Mouse (Mus musculus) T-helper 17 cell (primary cell): ENCODE data around the gene Fig4.

Source experiments
- in situ Hi-C, 2 experiments: fragments of 300-600 bp; cut with MboI, MseI; formaldehyde crosslinking; loops; 1 replicate in 1 of 2; 2 replicates in 1 of 2; pipeline ENCODE4 v1.15.1; 2025; ENCODE audit warnings: high pct_unique_total_duplicates in 2 of 2

Gene Fig4

GRCm38 (mm10) chr10:41302689-41303431, at the start of gene Fig4:
TSS of gene Fig4 (minus strand) at chr10:41303260.
- in situ Hi-C loops: loop anchor here in 1 of 2 experiments (10.0 kb wide), 2 partner anchors 182 to 1202 kb away; partner anchors contain the start of gene Snx3

- in situ Hi-C loops: loop anchor here in 1 of 2 experiments (25.0 kb wide), 1 partner anchor 1996 kb away; no protein-coding TSS in a partner anchor
Observed at GRCm38 (mm10) chr10:41341346-41341745, 38.3 kb upstream of the Fig4 start.

GRCm38 (mm10) chr10:41332533-41333043, 29.5 kb upstream of the Fig4 start:
- in situ Hi-C loops: loop anchor here in 1 of 2 experiments (25.0 kb wide), 1 partner anchor 2005 kb away; no protein-coding TSS in a partner anchor

GRCm38 (mm10) chr10:41315866-41316265, 12.8 kb upstream of the Fig4 start:
- in situ Hi-C loops: no loop called here

GRCm38 (mm10) chr10:41308205-41308604, 5.1 kb upstream of the Fig4 start:
- in situ Hi-C loops: loop anchor here (5.0 to 10.0 kb wide), 3 partner anchors 177 to 1197 kb away; partner anchors contain the start of gene Snx3 (in 1 of the 2)

GRCm38 (mm10) chr10:41304961-41305455, 1.9 kb upstream of the Fig4 start:
- in situ Hi-C loops: loop anchor here (5.0 to 10.0 kb wide), 3 partner anchors 180 to 1200 kb away; partner anchors contain the start of gene Snx3 (in 1 of the 2)

- in situ Hi-C loops: loop anchor here in 1 of 2 experiments (10.0 kb wide), 2 partner anchors 181 to 1201 kb away; partner anchors contain the start of gene Snx3
Observed at GRCm38 (mm10) chr10:41303639-41304444, 782 bp upstream of the Fig4 start, which contains the start of gene Ak9. TSS of gene Ak9 (plus strand) at chr10:41303980.

- in situ Hi-C loops: loop anchor here in 1 of 2 experiments (10.0 kb wide), 2 partner anchors 185 to 1205 kb away; partner anchors contain the start of gene Snx3
Observed at GRCm38 (mm10) chr10:41300161-41300560, 2.9 kb downstream of the Fig4 start.

GRCm38 (mm10) chr10:41295145-41295544, 7.9 kb downstream of the Fig4 start:
- in situ Hi-C loops: loop anchor here in 1 of 2 experiments (5.0 kb wide), 1 partner anchor 288 kb away; no protein-coding TSS in a partner anchor

- in situ Hi-C loops: loop anchor here in 1 of 2 experiments (5.0 kb wide), 1 partner anchor 287 kb away; no protein-coding TSS in a partner anchor
Observed at GRCm38 (mm10) chr10:41294734-41295133, 8.3 kb downstream of the Fig4 start.

- in situ Hi-C loops: no loop called here
Observed at GRCm38 (mm10) chr10:41293019-41293418, 10.0 kb downstream of the Fig4 start.

GRCm38 (mm10) chr10:41291021-41291420, 12.0 kb downstream of the Fig4 start:
- in situ Hi-C loops: no loop called here

- in situ Hi-C loops: loop anchor here in 1 of 2 experiments (5.0 kb wide), 1 partner anchor 287 kb away; no protein-coding TSS in a partner anchor
Observed at GRCm38 (mm10) chr10:41288771-41289415, 14.2 kb downstream of the Fig4 start.

GRCm38 (mm10) chr10:41288074-41288473, 15.0 kb downstream of the Fig4 start:
- in situ Hi-C loops: loop anchor here in 1 of 2 experiments (5.0 kb wide), 1 partner anchor 286 kb away; no protein-coding TSS in a partner anchor

GRCm38 (mm10) chr10:41287618-41288017, 15.4 kb downstream of the Fig4 start:
- in situ Hi-C loops: loop anchor here in 1 of 2 experiments (5.0 kb wide), 1 partner anchor 285 kb away; no protein-coding TSS in a partner anchor

- in situ Hi-C loops: loop anchor here in 1 of 2 experiments (5.0 kb wide), 1 partner anchor 405 kb away; no protein-coding TSS in a partner anchor
Observed at GRCm38 (mm10) chr10:41282086-41282485, 21.0 kb downstream of the Fig4 start.

- in situ Hi-C loops: loop anchor here in 1 of 2 experiments (5.0 kb wide), 1 partner anchor 403 kb away; no protein-coding TSS in a partner anchor
Observed at GRCm38 (mm10) chr10:41280796-41281195, 22.3 kb downstream of the Fig4 start.

- in situ Hi-C loops: loop anchor here in 1 of 2 experiments (5.0 kb wide), 1 partner anchor 403 kb away; no protein-coding TSS in a partner anchor
Observed at GRCm38 (mm10) chr10:41280177-41280576, 22.9 kb downstream of the Fig4 start.

- in situ Hi-C loops: no loop called here
Observed at GRCm38 (mm10) chr10:41278808-41279207, 24.3 kb downstream of the Fig4 start.

- in situ Hi-C loops: no loop called here
Observed at GRCm38 (mm10) chr10:41274871-41275270, 28.2 kb downstream of the Fig4 start.
